In genomic region chr5:136987934-136988271, GRCm38 (mm10) we compare ENCODE assay signal across 8 mouse cellular contexts. TPM values are rescaled to one million over a fixed set of nuclear protein-coding genes. Genes with fewer than 3 reads are reported as not detected.
DNase-seq lines count a peak whose midpoint lies in the region; ATAC-seq and TF ChIP-seq lines count a peak whose summit lies in the region.

Znhit1 (minus strand) TSS chr5:136988021.

- TF ChIP-seq RAD21 in MEL (IDR thresholded peaks at IDR 0.05; ENCODE audit: low read depth, low read length): no peak

- H3K79me2 ChIP-seq in heart, adult 2 months (replicated peaks; ENCODE audit: control insufficient read depth, insufficient read depth, low read length): no peaks in the 10 kb centered on the region; the same call in 1 of the 2 replicates
- peaks cover 7% of the 10 kb centered on the region; the same call in 1 of the 2 replicates for H3K79me2 ChIP-seq in MEL (ENCODE audit: control insufficient read depth, insufficient read depth, low read length, poor library complexity)

- TF ChIP-seq EP300 in heart, adult 2 months (IDR thresholded peaks at IDR 0.05; ENCODE audit: insufficient read depth, low read depth, low read length): no peak
- no peak for TF ChIP-seq EP300 in MEL (IDR thresholded peaks at IDR 0.05; ENCODE audit: low read depth in 1 of 2, low read length in 2 of 2)

- WGBS in heart, adult 2 months: 9% methylated on average over 12 of the region's 12 CpGs
- 15% methylated on average over 12 of the region's 12 CpGs for WGBS in forebrain, embryonic 11.5 days
- 9% methylated on average over 12 of the region's 12 CpGs for WGBS in liver, embryonic 11.5 days

- no peaks in the 10 kb centered on the region for H3K36me3 ChIP-seq in heart, adult 2 months (ENCODE audit: control insufficient read depth, insufficient read depth, low read length)
- H3K36me3 ChIP-seq in MEL (ENCODE audit: control insufficient read depth in 1 of 2, insufficient read depth in 2 of 2, low read length in 2 of 2): 0 out of 4 replicates have a peak, but pooled peaks cover 0 to 2% of the 10 kb centered on the region in 2 experiments
- peaks cover 11% of the 10 kb centered on the region; the same call in 1 of the 2 replicates for H3K36me3 ChIP-seq in forebrain, embryonic 11.5 days (ENCODE audit: control insufficient read depth, insufficient read depth, low read length)
- H3K36me3 ChIP-seq in liver, embryonic 11.5 days (ENCODE audit: control insufficient read depth, insufficient read depth, low read length): peaks cover 24% of the 10 kb centered on the region

- peak within 1 kb of the TSS; percentile 97 for H3K27ac ChIP-seq in heart, adult 2 months
- H3K27ac ChIP-seq in MEL (ENCODE audit: control insufficient read depth, low read depth, low read length): peak within 1 kb of the TSS; percentile 77
- H3K27ac ChIP-seq in forebrain, embryonic 11.5 days (ENCODE audit: low read depth, low read length): peak within 1 kb of the TSS; percentile 93
- peak within 1 kb of the TSS; percentile 85 for H3K27ac ChIP-seq in liver, embryonic 11.5 days (ENCODE audit: low read depth, low read length)

- peak within 1 kb of the TSS; percentile 92 for H3K4me2 ChIP-seq in forebrain, embryonic 11.5 days (ENCODE audit: low read depth, low read length, severe bottlenecking)
- H3K4me2 ChIP-seq in liver, embryonic 11.5 days: peak within 1 kb of the TSS; percentile 86

- peak within 1 kb of the TSS; percentile 69 for H3K4me3 ChIP-seq in heart, adult 2 months
- peak within 1 kb of the TSS; percentile 78 to 95 for H3K4me3 ChIP-seq in MEL (ENCODE audit: control insufficient read depth in 1 of 2, insufficient read depth in 1 of 2, low read depth in 2 of 2, low read length in 2 of 2)
- peak within 1 kb of the TSS; percentile 88 for H3K4me3 ChIP-seq in forebrain, embryonic 11.5 days (ENCODE audit: low read depth, low read length)
- peak within 1 kb of the TSS; percentile 77 for H3K4me3 ChIP-seq in liver, embryonic 11.5 days (ENCODE audit: low read depth, low read length)

- no peak for TF ChIP-seq CTCF in heart, adult 2 months (IDR thresholded peaks at IDR 0.05)
- TF ChIP-seq CTCF in MEL (IDR thresholded peaks at IDR 0.05 in 2 of 3, conservative IDR thresholded peaks at IDR 0.05 in 1 of 3; ENCODE audit: control insufficient read depth in 1 of 3, insufficient read depth in 1 of 3, low read depth in 2 of 3, low read length in 3 of 3, poor library complexity in 1 of 3, severe bottlenecking in 1 of 3): no peak

- peak within 1 kb of the TSS; percentile 71 for H3K9ac ChIP-seq in heart, adult 2 months (ENCODE audit: low read depth, low read length)
- H3K9ac ChIP-seq in MEL (ENCODE audit: control insufficient read depth, low read depth, low read length, poor library complexity, severe bottlenecking): peak within 1 kb of the TSS; percentile 92
- peak within 1 kb of the TSS; percentile 98 for H3K9ac ChIP-seq in forebrain, embryonic 11.5 days (ENCODE audit: low read length)
- peak within 1 kb of the TSS; percentile 85 for H3K9ac ChIP-seq in liver, embryonic 11.5 days (ENCODE audit: low read depth, low read length)

- H3K4me1 ChIP-seq in heart, adult 2 months (ENCODE audit: control insufficient read depth, insufficient read depth, low read length): no peaks in the 10 kb centered on the region
- peaks cover 0 to 9% of the 10 kb centered on the region in 2 experiments; a peak in 2 of 4 replicates for H3K4me1 ChIP-seq in MEL (ENCODE audit: control insufficient read depth in 1 of 2, insufficient read depth in 2 of 2, low read length in 2 of 2)
- H3K4me1 ChIP-seq in forebrain, embryonic 11.5 days (replicated peaks; ENCODE audit: control insufficient read depth, insufficient read depth, low read length): peaks cover 2% of the 10 kb centered on the region; the same call in 1 of the 2 replicates
- peaks cover 6% of the 10 kb centered on the region; the same call in 1 of the 2 replicates for H3K4me1 ChIP-seq in liver, embryonic 11.5 days (replicated peaks; ENCODE audit: control insufficient read depth, insufficient read depth, low read length)

- no peak for ATAC-seq in forebrain, embryonic 11.5 days (replicated peaks; ENCODE audit: low FRiP score)
- ATAC-seq in hematopoietic stem cell, adult 5-6 weeks (replicated peaks in 1 of 2; ENCODE audit: insufficient read depth in 1 of 2, low FRiP score in 2 of 2, low TSS enrichment in 1 of 2, low read depth in 1 of 2, poor library complexity in 2 of 2, severe bottlenecking in 2 of 2): no peak
- ATAC-seq in liver, embryonic 11.5 days (replicated peaks; ENCODE audit: low FRiP score): peak; percentile 1; the same call in 1 of the 2 replicates

- TF ChIP-seq POLR2A in heart, adult 2 months (IDR thresholded peaks at IDR 0.05; ENCODE audit: insufficient read depth, low read depth, low read length): no peak
- TF ChIP-seq POLR2A in MEL (IDR thresholded peaks at IDR 0.05; ENCODE audit: control insufficient read depth in 1 of 2, insufficient read depth in 1 of 2, low read depth in 1 of 2, low read length in 2 of 2, poor library complexity in 1 of 2): no peak

- H3K9me3 ChIP-seq in MEL (replicated peaks; ENCODE audit: insufficient read depth, low read length): no peaks in the 10 kb centered on the region
- no peaks in the 10 kb centered on the region for H3K9me3 ChIP-seq in forebrain, embryonic 11.5 days (ENCODE audit: control insufficient read depth, low read length)
- H3K9me3 ChIP-seq in liver, embryonic 11.5 days (ENCODE audit: control insufficient read depth, low read length): no peaks in the 10 kb centered on the region

- intact Hi-C loops in heart, adult 2 months (cut with DNase I): loop anchor here (5.0 to 10.0 kb wide), 2 partner anchors 349 to 797 kb away; partner anchors contain the start of genes Mepce and Zcwpw1

- no peaks in the 10 kb centered on the region for H3K27me3 ChIP-seq in heart, adult 2 months (ENCODE audit: control insufficient read depth, insufficient read depth, low read length)
- H3K27me3 ChIP-seq in MEL (ENCODE audit: control insufficient read depth in 1 of 2, insufficient read depth in 2 of 2, low read length in 2 of 2): no peaks in the 10 kb centered on the region
- no peaks in the 10 kb centered on the region for H3K27me3 ChIP-seq in forebrain, embryonic 11.5 days (ENCODE audit: control insufficient read depth, insufficient read depth, low read length)
- H3K27me3 ChIP-seq in liver, embryonic 11.5 days (replicated peaks; ENCODE audit: control insufficient read depth, insufficient read depth, low read length): no peaks in the 10 kb centered on the region

- peak; percentile 17 to 28 for DNase-seq in heart, adult 2 months
- no peak for DNase-seq in heart, adult 11 months
- peak; percentile 67 for DNase-seq in MEL (ENCODE audit: low read depth, low spot score)
- DNase-seq in forebrain, embryonic 11.5 days (ENCODE audit: low spot score): no peak
- DNase-seq in liver, embryonic 11.5 days (ENCODE audit: low spot score): no peak
- peak; percentile 35 for DNase-seq in retina, postnatal 1 day
- DNase-seq in right cerebral cortex, postnatal 25 days: no peak

TF ChIP-seq in MEL, 35 proteins besides CTCF, POLR2A, EP300 and RAD21:
- no peak for TF ChIP-seq SMC3 (IDR thresholded peaks at IDR 0.05; ENCODE audit: low read depth, low read length)
- peak; percentile 44; the same call in 1 of the 2 replicates for TF ChIP-seq MAX (IDR thresholded peaks at IDR 0.05; ENCODE audit: low read length)
- TF ChIP-seq MXI1 (IDR thresholded peaks at IDR 0.05; ENCODE audit: low read depth, low read length): peak; percentile 56; the same call in 1 of the 2 replicates
TF ChIP-seq in MEL: peak in this region for 2.

RNA-seq across cellular contexts. Expression of gene Znhit1, which starts in this region (rescaled TPM):
- 10 to 100 TPM; 65.5 to 70.1 TPM for total RNA-seq in heart, adult 2 months (2021)
- 53.6 and 58.4 TPM in 2 replicates for polyA plus RNA-seq in heart, adult 2 months (2012; rRNA removed)
- 51.8 and 56.6 TPM in 2 replicates for total RNA-seq in MEL (2012; rRNA removed)
- polyA plus RNA-seq in MEL (2012; ENCODE audit: insufficient read depth in 1 of 2, insufficient read length in 2 of 2, low read depth in 1 of 2, low replicate concordance in 2 of 2, missing spikeins in 1 of 2): 100 to 1,000 TPM in 1 of 2 experiments, not detected in 1; 123 TPM
- 93.4 and 99.5 TPM in 2 replicates for polyA plus RNA-seq in forebrain, embryonic 11.5 days (2014; fragmentation: Nextera tagmentation; extraction: Ambion mirVana)
- 14.8 and 38.6 TPM in 2 replicates for total RNA-seq in hematopoietic stem cell, adult 5-6 weeks (2017)
- polyA plus RNA-seq in liver, embryonic 11.5 days (2014; fragmentation: Nextera tagmentation; extraction: Ambion mirVana): 93.8 and 97.2 TPM in 2 replicates

Comparison
In these comparisons a context has a peak if more than half of its experiments do, and no peak if none do; other contexts are left out.
1. DNase-seq: peak in heart, adult 2 months (2 of 2), MEL (single experiment) and retina, postnatal 1 day (single experiment); none in heart, adult 11 months (single experiment), forebrain, embryonic 11.5 days (single experiment), liver, embryonic 11.5 days (single experiment) and right cerebral cortex, postnatal 25 days (single experiment).
2. Peak in every context shown above with its lines, with median percentiles within 50 percentile points of each other: H3K27ac ChIP-seq, H3K4me3 ChIP-seq and H3K9ac ChIP-seq.